Mouse (Mus musculus) monocyte, adult 5-6 weeks (primary cell): ENCODE results near the gene Rel. TPM values are rescaled to one million over a fixed set of nuclear protein-coding genes. Genes with fewer than 3 reads are reported as not detected.
A peak's percentile ranks its signal among the peaks of the same experiment; 100 is the strongest.

Experiments used
- ATAC-seq: fragments of 153-309, 156-312 bp; replicated peaks from 2 replicates; pipeline ENCODE4 v1.8.0; 2017; ENCODE audit warnings: mild to moderate bottlenecking; ENCODE audit not compliant: low TSS enrichment, insufficient number of reproducible peaks, severe bottlenecking, poor library complexity, low FRiP score
- total RNA-seq: library from RNA; stranded (forward); fragments of 200-1000, 200-491, 200-594 nt; gene quantifications from 3 replicates; pipeline ENCODE4 v1.2.3, GENCODE M21; 2017

Gene Rel
- total RNA-seq, 1 experiment from 2014 or later: 77.1 TPM

GRCm38 (mm10) chr11:23699414-23700095 lies 71.2 kb downstream of the Rel start:
- ATAC-seq: peak; percentile 91

- ATAC-seq: no peak
These were observed 72.2 kb downstream of the Rel start for GRCm38 (mm10) chr11:23698526-23698925.

GRCm38 (mm10) chr11:23695847-23696246 lies 74.9 kb downstream of the Rel start:
- ATAC-seq: no peak

- ATAC-seq: no peak
These were observed 77.5 kb downstream of the Rel start for GRCm38 (mm10) chr11:23693286-23693685.

GRCm38 (mm10) chr11:23688060-23688459 lies 82.7 kb downstream of the Rel start:
- ATAC-seq: no peak

Other genes starting within 250 kb of the Rel start
- 2.2 TPM in 1 of 3 replicates, not detected in the others for gene 1700093K21Rik, start 249.8 kb downstream of the Rel start, total RNA-seq
- gene 0610010F05Rik, start 137.3 kb downstream of the Rel start, total RNA-seq: 16.1 to 36.8 TPM (median 19.1 TPM) in 3 replicates
- 13.1 to 31.1 TPM (median 20.7 TPM) in 3 replicates for gene Pus10, start 105.3 kb downstream of the Rel start, total RNA-seq
- 20.2 to 47.0 TPM (median 26.3 TPM) in 3 replicates for gene Pex13, start 105.0 kb downstream of the Rel start, total RNA-seq
- gene Papolg, start 124.3 kb upstream of the Rel start, total RNA-seq: 37.7 to 56.4 TPM (median 38.9 TPM) in 3 replicates